Mouse (Mus musculus) layer of hippocampus, adult 9-11 months (tissue): ENCODE results near the gene Aifm3.

Experiments
- DNase-seq: peaks from one replicate; pipeline ENCODE4 v3.0.0; 2022

Aifm3 gene

DNA sequence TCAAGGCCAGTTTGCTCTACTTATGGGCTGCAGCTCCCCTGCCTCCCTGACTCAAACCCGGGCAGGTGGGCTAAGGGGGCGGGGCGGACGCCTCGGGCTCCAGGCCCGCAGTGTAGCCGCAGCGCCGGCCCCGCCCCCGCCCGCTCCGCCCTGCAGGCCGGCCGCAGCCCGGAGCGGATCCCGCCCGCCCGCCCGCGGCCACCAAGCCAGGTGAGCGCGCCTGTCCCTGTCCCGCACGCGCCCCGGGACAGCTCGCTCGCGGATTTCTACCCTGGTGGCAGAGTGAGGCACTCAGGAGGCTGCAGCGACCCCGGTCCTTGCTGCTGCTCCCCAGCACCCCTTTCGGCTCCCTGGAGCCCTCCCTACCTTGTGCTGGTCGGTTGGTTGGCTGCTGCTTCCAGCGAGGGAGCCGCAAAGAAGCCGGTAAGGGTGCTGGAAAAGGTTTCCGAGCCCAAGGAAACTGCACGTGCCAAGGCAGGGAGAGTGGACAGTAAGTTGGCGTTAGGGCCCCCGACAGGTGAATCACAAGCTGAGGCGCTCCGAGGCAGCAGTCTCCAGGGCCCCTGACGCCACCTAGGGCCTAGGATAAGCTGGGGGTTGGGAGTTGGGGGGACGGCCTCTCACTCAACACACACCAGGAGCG, at the start of gene Aifm3:
Aifm3 (plus strand) TSS at position 143 of the 643 bp plus-strand sequence.
- DNase-seq: no peak

GRCm38 (mm10) chr16:17451541-17452372, 37.7 kb upstream of the Aifm3 start, which contains the start of gene Crkl:
Gene Crkl (plus strand): TSS chr16:17451987.
- DNase-seq: peak; percentile 97

DNA sequence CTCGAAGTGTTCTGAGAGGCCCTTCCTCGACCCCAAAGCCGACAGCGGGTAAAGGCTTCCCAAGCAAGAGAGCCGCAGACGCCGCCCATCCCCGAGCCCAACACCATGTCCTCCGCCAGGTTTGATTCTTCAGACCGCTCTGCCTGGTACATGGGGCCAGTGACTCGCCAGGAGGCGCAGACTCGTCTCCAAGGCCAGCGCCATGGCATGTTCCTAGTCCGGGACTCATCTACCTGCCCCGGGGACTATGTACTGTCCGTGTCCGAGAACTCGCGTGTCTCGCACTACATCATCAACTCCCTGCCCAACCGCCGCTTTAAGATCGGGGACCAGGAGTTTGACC, 37.1 kb upstream of the Aifm3 start:
- DNase-seq: peak; percentile 21

GRCm38 (mm10) chr16:17456901-17457300, 32.5 kb upstream of the Aifm3 start:
- DNase-seq: no peak

DNA sequence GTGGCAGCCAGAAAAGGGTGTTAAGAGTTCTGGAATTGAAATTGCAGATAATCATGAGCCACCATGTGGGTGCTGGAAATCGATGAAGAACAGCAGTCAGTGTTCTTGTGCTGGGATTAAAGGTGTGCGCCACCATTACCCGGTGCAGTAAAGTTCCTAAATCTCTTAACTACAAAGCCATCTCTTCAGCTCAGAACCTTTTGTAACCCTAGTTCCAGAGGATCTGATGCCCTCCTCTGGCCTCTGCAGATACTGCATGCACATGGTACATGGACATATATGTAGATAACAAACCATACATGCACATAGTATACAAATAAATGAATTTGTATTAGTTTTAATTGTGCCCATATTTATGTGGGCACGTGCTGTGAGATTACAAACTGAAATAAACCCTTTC, 29.2 kb upstream of the Aifm3 start:
- no peak for DNase-seq

GRCm38 (mm10) chr16:17461596-17461995, 27.8 kb upstream of the Aifm3 start:
- DNase-seq: no peak

- no peak for DNase-seq
These were observed 26.2 kb upstream of the Aifm3 start for GRCm38 (mm10) chr16:17463184-17463583.

DNA sequence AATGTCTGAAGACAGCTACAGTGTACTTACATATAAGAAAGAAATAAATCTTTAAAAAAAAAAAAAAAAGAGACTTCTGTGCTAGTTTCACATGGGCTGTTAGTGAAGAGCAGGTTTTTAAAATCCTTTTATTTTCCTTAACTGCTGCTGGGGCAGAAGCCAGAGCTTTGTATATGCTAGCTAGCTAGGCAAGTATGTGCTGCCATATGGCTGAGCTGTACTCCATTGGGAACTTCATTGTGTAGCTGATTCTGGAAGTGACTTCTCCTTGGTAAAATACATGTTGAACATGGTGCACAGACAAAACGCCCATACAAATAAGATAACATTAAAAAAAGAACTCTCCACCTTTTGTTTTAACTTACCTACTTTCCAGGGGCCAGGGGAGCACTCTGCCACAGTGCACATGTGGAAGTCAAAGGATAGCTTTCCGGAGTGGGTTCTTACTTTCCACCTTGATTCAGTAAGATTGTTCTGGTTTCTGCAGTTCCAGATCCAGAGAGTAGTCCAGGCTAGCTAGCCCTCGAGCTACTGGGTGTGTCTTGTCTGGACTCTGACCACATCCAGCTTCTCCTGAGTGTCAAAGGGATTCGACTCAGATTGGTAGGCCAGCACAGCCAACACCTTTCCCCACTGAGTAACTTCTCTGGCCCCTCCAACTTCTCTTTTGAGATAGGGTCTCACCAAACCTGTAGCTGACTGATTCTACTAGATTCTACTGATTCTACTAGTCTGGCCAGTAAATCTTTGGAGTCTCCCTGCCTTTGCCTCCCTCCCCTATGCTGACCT, 22.3 kb upstream of the Aifm3 start:
- DNase-seq: no peak

DNA sequence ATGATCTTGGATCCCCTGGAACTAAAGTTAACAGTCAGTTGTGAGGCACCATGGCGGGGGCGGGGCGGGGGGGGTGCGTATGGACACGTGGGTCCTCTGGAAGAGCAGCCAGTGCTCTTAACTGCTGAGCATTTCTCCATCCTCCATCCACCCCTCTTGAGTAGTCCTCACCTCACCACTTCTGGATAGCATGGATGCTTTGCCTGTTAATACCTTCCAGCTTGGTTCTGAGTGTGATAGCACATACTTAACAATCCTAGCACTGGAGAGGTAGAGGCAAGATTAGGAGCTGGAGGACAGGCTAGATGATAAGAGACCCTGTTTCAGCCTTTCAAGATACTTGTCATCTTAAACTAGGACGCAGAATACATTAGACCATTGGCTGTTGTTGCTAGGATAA, 16.9 kb upstream of the Aifm3 start:
- DNase-seq: no peak

DNA sequence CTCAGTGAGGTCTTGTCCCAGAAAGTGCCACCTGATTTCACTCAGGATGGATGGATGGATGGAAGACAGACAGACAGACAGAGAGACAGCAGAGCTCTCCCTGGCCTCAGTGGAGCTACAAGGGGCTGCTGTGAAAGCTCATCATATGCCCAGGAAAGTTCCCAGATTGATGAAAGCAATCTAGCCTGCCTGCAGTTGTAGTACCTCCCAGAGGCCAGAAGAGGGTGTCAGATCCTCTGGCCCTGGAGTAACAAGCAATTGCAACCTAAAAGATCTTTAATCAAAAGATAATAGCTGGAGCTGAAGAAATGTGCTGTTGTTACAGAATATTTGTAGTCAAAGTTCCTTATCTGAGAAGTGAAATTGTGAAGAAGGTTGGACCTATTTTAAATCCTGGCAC, 15.3 kb upstream of the Aifm3 start:
- no peak for DNase-seq

GRCm38 (mm10) chr16:17474761-17475160, 14.7 kb upstream of the Aifm3 start:
- DNase-seq: no peak

- DNase-seq: no peak
These were observed 14.1 kb upstream of the Aifm3 start for GRCm38 (mm10) chr16:17475326-17475725.

- DNase-seq: no peak
These were observed 11.0 kb upstream of the Aifm3 start for GRCm38 (mm10) chr16:17478331-17478943.

GRCm38 (mm10) chr16:17481465-17481864, 7.9 kb upstream of the Aifm3 start:
- DNase-seq: no peak

DNA sequence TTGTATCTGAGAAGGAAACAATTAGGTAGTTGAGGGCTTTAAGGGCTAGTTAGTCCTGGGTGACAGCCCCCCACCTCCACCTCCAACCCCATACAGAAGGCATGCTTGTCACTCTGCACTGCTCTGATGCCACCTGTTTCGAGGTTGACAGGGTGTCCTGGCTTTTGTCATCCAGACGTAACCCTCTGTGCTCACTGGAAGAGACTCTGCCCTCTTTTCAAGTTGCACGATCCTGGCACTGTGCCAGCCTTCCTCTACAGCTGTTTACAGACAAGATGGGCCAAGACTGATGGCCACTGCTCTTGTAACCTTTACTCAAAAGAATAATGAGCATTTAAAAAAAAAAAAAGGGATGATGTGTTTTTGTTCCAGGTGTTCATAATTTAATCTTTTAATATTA, 2.9 kb upstream of the Aifm3 start:
- DNase-seq: no peak

DNA sequence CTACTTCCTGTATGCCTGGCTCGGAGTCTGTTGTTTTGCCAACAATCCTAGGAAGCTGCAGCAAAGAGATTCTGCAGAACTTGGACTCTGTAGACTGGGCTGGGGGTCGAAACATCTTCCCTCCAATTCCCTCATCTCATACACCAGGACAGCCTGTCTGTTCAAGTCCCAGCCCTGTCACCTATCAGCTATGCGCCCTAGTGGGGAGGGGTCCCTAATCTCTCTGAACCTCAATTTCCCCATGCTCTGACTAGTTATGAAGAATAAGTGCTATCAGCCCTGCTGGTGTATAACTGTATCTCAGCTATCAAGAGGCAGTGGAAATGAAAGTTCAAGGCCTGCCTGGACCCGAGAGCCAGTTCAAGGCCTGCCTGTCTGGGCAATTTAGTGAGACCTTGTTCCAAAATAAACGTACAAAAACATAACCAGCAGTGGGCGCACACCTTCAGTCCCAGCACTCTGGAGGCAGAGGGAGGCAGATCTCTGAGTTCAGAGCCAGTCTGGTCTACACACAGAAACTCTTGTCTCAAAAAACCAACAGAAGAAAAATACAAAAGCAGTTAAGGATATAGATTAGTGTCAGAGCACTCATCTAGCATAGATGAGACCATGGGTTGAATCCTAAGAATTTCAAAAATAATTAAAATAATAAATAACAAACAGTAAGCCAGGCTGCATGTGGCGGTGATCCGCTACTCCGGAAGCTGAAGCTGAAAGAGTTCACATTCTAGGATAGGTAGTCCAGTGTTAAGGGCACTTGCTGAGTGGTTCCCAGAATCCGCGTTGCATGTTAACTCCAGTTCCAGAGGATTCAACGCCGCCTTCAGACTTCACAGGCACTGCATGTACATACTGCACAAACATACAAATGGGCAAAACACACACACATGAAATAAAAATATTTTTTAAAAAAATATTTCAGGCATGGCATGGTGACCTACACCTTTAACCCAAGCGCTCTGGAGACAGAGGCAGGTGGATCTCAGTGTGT, 638 bp upstream of the Aifm3 start:
- DNase-seq: no peak

DNA sequence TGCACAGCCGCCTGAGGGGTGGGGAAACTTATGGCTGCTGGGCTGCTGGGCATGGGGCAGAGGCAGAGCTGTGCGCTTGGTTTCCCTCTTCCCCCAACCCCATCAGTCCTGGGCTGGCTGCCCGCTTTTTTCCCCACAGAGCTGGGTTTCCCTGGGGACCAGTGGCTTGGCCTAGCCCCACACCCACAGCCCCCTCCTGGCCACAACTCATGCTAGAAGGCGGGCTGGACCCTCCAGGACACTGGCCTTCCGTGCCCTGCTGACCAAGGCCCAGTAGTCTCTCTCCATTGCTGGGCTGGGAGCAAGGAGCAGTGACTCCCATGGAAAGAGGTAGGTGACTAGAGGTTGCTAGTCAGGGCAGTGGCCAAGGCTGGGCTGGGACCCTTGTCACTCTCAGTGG, 1.7 kb downstream of the Aifm3 start:
- no peak for DNase-seq

GRCm38 (mm10) chr16:17491896-17492561, 2.6 kb downstream of the Aifm3 start:
- no peak for DNase-seq

DNA sequence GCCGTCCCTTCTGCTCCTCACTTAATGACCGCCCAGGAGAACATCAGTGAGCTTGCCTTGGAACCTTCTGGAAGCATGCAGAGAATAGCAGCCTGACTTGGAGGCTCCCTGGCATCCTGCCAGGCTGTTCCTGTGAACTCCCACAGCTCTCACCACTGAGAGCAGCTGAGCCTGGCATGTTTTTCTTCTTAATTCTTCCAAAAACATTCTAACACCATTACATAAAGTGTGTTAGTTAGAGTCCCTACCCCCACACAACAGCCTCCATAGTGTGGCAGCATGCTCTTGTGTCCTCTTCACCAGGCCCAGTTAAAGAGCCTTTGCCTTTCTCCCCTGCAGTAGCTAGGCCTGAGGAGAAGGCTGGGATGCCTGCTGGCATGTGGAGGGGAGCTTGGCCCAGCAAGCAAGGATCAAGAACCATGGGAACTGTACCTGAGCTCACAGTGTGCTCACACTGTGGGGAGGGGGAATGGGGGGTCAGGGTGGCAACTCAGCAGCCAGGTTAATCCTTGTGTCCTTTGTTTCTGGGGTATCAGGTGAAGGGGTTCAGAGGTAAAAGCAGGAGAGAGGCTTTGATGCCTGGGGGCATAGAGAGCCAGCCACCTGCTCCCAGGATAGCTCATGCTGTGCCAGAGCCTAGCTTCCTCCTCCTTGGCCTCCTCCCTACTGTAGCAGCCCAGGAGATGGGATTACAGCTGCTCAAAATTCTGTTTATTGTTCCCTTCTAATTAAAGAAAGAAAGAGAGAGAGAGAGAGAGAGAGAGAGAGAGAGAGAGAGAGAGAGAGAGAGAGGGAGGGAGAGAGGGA, 7.3 kb downstream of the Aifm3 start:
- DNase-seq: peak; percentile 95

- DNase-seq: no peak
These were observed 10.0 kb downstream of the Aifm3 start for GRCm38 (mm10) chr16:17499249-17499883.
